Mouse (Mus musculus) intestine, embryonic 15.5 days (tissue): ENCODE results near the gene Tomm20. TPM values are rescaled to one million over a fixed set of nuclear protein-coding genes. Genes with fewer than 3 reads are reported as not detected.

Experiments
- ATAC-seq: fragments of 200-750 bp; cut with Nextera tagmentation; 2 replicates; pipeline ENCODE4 v1.8.0; 2017; ENCODE audit warnings: moderate TSS enrichment, moderate library complexity
- H3K27ac ChIP-seq: fragments of 300-500 bp; sonication (generic); 2 replicates; pipeline ENCODE4 v1.5.1; 2015; ENCODE audit warnings: mild to moderate bottlenecking, inconsistent platforms
- H3K27me3 ChIP-seq: fragments of 300-500 bp; sonication (generic); replicated peaks from 2 replicates; pipeline ENCODE4 v1.6.1; 2015; ENCODE audit warnings: inconsistent platforms
- H3K36me3 ChIP-seq: fragments of 300-500 bp; sonication (generic); 2 replicates; pipeline ENCODE4 v1.6.1; 2015; ENCODE audit warnings: inconsistent platforms
- H3K4me1 ChIP-seq: fragments of 300-500 bp; sonication (generic); replicated peaks from 2 replicates; pipeline ENCODE4 v1.6.1; 2015; ENCODE audit warnings: inconsistent platforms
- H3K4me2 ChIP-seq: fragments of 300-500 bp; sonication (generic); replicated peaks from 2 replicates; pipeline ENCODE4 v1.6.1; 2015; ENCODE audit warnings: mild to moderate bottlenecking, inconsistent platforms
- H3K4me3 ChIP-seq: fragments of 300-500 bp; sonication (generic); replicated peaks from 2 replicates; pipeline ENCODE4 v1.5.1; 2015; ENCODE audit warnings: inconsistent platforms
- H3K9ac ChIP-seq: fragments of 300-500 bp; sonication (generic); 2 replicates; pipeline ENCODE4 v1.6.1; 2015; ENCODE audit warnings: inconsistent platforms
- H3K9me3 ChIP-seq: fragments of 300-500 bp; sonication (generic); 2 replicates; pipeline ENCODE4 v1.6.1; 2016; ENCODE audit warnings: inconsistent platforms
- WGBS: fragments of 180-500 bp; shearing (Covaris S2); methylation state at CpG from one replicate; pipeline ENCODE4 v1.1.7; 2015; 5-methylcytosine and 5-hydroxymethylcytosine counted together
- polyA plus RNA-seq: library from polyadenylated mRNA; unstranded; fragments of >200 nt; fragmentation: Nextera tagmentation; extraction: Ambion mirVana; gene quantifications from 2 replicates; pipeline ENCODE4 v1.2.1, GENCODE M21; 2015

The Tomm20 gene
- polyA plus RNA-seq, 1 experiment from 2014 or later: 300 TPM

DNA sequence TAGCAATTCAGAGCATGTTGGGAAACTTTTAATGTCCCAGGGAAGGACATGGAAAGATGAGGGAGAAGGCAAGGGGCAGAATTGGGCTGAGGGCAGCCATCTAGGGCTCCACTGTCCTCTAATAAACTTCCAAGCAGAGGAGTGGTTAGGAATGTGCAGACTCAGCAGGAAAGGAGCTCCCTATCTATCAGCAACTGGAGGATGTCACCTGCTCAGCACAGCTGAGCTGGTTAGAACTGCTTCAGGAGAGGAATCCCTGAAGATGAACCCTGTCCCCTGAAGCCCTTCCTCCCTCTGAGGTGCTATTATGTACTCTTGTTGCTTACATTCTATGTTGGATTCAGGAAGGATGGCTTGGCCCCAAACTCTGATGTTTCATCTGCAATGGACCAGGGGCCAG, 17.6 kb downstream of the Tomm20 start:
- no peak for ATAC-seq
- no peak overlapping the region for H3K4me3 ChIP-seq

DNA sequence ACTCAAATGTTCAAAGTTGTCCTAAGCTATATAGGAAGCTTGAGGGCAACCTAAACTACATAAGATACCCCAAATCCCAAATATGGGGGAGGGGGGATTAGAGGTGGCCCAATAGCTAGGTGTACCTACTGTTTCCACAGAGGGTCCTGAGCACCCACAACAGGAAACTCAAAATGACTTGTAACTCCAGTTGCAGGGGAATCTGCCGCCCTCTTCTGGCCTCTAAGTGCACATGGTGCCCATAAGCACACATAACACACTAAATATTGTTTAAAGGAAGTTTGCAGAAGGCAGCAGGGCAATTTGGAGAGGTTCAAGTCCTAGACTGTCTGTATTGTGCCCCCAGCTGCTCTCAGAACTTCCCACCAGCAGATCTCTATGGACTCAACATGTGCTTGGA, 18.6 kb downstream of the Tomm20 start:
- Histone ChIP-seq H3K4me3 (no peak overlapping the region), H3K4me1 (peaks cover 9% of the 10 kb centered on the region; the same call in 1 of the 2 replicates), H3K4me2 (no peak overlapping the region), H3K27me3 (no peaks in the 10 kb centered on the region), H3K9ac (no peak overlapping the region), H3K9me3 (no peaks in the 10 kb centered on the region), H3K36me3 (peaks cover 7% of the 10 kb centered on the region; the same call in 1 of the 2 replicates), H3K27ac (no peak overlapping the region)
- no peak for ATAC-seq
- 39% methylated on average over 1 of the region's 1 CpGs for WGBS

More for the DNA sequence above, 17.6 kb downstream of the Tomm20 start:
- no peak overlapping the region for H3K9ac ChIP-seq
- peaks cover 14% of the 10 kb centered on the region for H3K36me3 ChIP-seq
- peaks cover 9% of the 10 kb centered on the region; the same call in 1 of the 2 replicates for H3K4me1 ChIP-seq
- H3K27ac ChIP-seq: no peak overlapping the region
- H3K4me2 ChIP-seq: no peak overlapping the region
- no peaks in the 10 kb centered on the region for H3K27me3 ChIP-seq
- no peaks in the 10 kb centered on the region for H3K9me3 ChIP-seq

DNA sequence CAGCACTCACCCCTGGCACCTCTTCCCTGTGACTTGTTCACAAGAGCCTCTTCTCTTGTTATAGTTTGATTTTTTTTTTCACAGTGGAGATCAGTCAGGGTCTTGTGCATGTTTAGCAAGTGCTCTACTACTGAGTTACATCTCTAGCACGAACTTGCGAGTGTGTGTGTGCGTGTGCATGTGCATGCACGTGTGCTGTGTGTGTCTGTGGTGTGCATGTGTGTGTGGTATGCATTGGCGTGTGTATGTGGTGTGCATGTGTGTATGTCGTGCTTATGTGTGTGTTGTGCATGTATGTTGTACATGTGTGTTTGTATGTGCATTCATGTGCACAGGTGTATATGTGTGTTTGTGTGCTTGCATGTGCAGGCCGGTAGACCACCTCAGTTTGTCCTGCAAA, 22.7 kb downstream of the Tomm20 start:
- H3K27ac ChIP-seq: peak overlapping the region; percentile 46; the same call in 1 of the 2 replicates
- no peak overlapping the region for H3K9ac ChIP-seq
- H3K27me3 ChIP-seq: no peaks in the 10 kb centered on the region
- H3K4me2 ChIP-seq: no peak overlapping the region
- H3K9me3 ChIP-seq: no peaks in the 10 kb centered on the region
- peaks cover 14% of the 10 kb centered on the region for H3K4me1 ChIP-seq
- no peak for ATAC-seq
- H3K36me3 ChIP-seq: 0 out of 2 replicates have a peak, but pooled peaks cover 1% of the 10 kb centered on the region
- no peak overlapping the region for H3K4me3 ChIP-seq
- WGBS: 92% methylated on average over 7 of the region's 7 CpGs

DNA sequence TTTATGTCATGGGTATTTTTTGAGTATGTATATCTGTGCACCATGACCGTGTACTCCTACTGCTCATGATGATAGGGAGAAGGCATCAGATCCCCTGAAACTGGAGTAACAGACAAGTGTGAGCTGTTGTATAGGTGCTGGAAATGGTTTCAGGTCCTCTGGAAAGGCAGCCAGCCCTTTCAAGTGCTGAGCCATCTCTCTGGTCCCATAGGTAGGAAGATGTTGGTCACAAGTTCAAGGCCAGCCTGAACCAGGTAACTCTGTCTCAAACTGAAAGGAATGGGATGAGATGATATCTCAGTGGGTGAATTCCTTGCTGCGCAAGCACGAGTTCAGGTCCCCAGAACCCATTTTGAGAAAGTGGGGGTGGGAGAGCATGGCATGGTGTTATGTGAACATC, 24.2 kb downstream of the Tomm20 start:
- peaks cover 14% of the 10 kb centered on the region for H3K4me1 ChIP-seq
- H3K27ac ChIP-seq: no peak overlapping the region
- no peaks in the 10 kb centered on the region for H3K36me3 ChIP-seq
- no peak overlapping the region for H3K9ac ChIP-seq
- no peaks in the 10 kb centered on the region for H3K27me3 ChIP-seq
- no peak overlapping the region for H3K4me2 ChIP-seq
- WGBS: 85% methylated on average over 3 of the region's 3 CpGs
- no peak for ATAC-seq
- no peak overlapping the region for H3K4me3 ChIP-seq
- H3K9me3 ChIP-seq: no peaks in the 10 kb centered on the region

DNA sequence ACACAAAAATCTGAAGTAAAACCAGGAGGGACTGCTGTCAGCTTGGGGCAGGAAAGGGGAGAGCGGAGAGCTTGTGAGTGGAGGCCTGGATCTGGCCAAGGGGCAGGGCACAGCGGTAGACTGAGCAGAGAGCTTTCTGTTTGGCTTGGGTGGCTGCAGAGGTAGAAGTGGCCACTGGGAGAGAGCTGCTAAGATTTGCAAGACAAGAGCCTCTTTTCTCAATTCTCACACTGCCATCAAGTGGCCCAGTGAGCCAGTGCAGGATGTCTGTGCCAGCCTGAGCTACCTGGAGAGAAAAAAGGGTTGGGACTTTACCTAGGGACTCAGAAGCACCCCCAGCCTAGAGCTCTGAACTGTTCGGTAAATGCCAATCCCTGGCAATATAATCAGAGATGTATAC, 24.8 kb downstream of the Tomm20 start:
- Histone ChIP-seq H3K4me3 (no peak overlapping the region), H3K9me3 (no peaks in the 10 kb centered on the region), H3K27me3 (no peaks in the 10 kb centered on the region), H3K4me2 (no peak overlapping the region), H3K36me3 (no peaks in the 10 kb centered on the region), H3K27ac (0 out of 2 replicates have a peak overlapping the region, but pooled peaks have one; percentile 18), H3K4me1 (peaks cover 14% of the 10 kb centered on the region), H3K9ac (no peak overlapping the region)
- 17% methylated on average over 3 of the region's 3 CpGs for WGBS
- peak; percentile 67 for ATAC-seq

DNA sequence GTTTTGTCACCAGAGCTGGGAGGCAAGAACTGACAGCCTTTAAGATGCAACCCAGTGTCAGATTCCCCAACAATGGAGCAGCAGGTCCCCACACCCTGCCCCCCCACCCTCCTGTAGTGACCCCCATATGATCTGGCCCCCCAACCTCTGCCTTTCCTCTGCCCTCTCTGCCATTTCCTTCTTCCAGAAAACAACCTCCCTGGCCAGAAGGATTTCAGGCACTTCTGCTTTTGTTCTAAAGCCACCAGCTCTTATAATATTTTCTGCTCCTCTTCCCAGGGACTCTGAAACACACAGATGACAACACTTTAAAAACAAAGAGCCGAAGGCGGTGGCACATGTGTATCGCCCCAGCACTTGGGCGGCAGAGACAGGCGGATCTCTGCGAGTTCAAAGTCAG, 25.3 kb downstream of the Tomm20 start:
- WGBS: 74% methylated on average over 6 of the region's 6 CpGs

DNA sequence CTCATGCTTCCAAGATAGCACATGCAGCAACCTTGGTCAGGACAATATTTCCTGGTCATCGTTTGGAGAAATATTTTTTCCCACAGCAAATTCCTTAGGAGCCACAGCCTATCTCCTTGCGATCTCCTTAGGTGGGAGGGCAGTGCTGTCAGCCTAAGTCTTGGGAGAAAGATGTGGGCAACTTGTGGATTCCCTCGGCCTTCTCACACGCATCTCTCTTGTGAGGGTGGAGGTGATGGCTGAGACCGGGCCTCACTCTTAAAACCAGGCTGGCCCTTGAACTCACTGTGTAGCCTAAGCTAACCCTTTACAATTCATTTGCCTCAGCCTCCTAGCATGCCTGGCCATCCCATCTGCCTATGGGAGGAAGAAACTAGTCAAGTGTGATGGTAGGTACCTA, 25.9 kb downstream of the Tomm20 start:
- H3K4me3 ChIP-seq: no peak overlapping the region
- H3K27me3 ChIP-seq: no peaks in the 10 kb centered on the region
- H3K27ac ChIP-seq: no peak overlapping the region
- no peak for ATAC-seq
- no peaks in the 10 kb centered on the region for H3K9me3 ChIP-seq
- no peak overlapping the region for H3K4me2 ChIP-seq
- H3K4me1 ChIP-seq: peaks cover 14% of the 10 kb centered on the region
- no peaks in the 10 kb centered on the region for H3K36me3 ChIP-seq
- no peak overlapping the region for H3K9ac ChIP-seq
- WGBS: 75% methylated on average over 5 of the region's 5 CpGs

More for the DNA sequence above, 25.3 kb downstream of the Tomm20 start:
- H3K4me2 ChIP-seq: no peak overlapping the region
- peaks cover 14% of the 10 kb centered on the region for H3K4me1 ChIP-seq
- no peak overlapping the region for H3K9ac ChIP-seq
- no peaks in the 10 kb centered on the region for H3K27me3 ChIP-seq
- no peaks in the 10 kb centered on the region for H3K36me3 ChIP-seq
- no peak overlapping the region for H3K4me3 ChIP-seq
- H3K27ac ChIP-seq: 0 out of 2 replicates have a peak overlapping the region, but pooled peaks have one; percentile 18
- no peak for ATAC-seq
- H3K9me3 ChIP-seq: no peaks in the 10 kb centered on the region

DNA sequence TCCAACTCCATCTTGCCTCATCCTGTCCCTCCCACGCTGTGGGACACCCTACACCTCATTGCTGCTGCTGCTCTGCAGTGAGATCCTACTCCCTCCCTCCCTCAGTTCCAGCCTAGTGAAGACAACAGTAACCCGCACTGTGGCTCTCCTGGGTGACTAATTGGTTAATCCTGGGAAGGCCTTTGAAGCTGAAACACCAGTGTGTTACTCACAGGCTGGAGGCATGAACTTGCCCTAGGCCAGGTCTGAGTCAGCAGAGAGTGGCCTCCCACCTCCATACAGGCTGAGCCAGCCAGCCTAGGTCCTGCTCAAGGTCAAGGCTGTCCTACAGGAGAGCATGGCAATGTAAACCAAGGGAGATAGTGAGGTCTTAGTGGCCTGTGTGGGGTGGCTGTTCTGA, 26.4 kb downstream of the Tomm20 start:
- H3K9ac ChIP-seq: no peak overlapping the region
- H3K27me3 ChIP-seq: no peaks in the 10 kb centered on the region
- peaks cover 11% of the 10 kb centered on the region for H3K4me1 ChIP-seq
- 0 out of 2 replicates have a peak overlapping the region, but pooled peaks have one; percentile 0 for H3K27ac ChIP-seq
- no peaks in the 10 kb centered on the region for H3K9me3 ChIP-seq
- no peak overlapping the region for H3K4me2 ChIP-seq
- no peak overlapping the region for H3K4me3 ChIP-seq
- 65% methylated on average over 2 of the region's 2 CpGs for WGBS
- ATAC-seq: peak; percentile 30
- no peaks in the 10 kb centered on the region for H3K36me3 ChIP-seq

DNA sequence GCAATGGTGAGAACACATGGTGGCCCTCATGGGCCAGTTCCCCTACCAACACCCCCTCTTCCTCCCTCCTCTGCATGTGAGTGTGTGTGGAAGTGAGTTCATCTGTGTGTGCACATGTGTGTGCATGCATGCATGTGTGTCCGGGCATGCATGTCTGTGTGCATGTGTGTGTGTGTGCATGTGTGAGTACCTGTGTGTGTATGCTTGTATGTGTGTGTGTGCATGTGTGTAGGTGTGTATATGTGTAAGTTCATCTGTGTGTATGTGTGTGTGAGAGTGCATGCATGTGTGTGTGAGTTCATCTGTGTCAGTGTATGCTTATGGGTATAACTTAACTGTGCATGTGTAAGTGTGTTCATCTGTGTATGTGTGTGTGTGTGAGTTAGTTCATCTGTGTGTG, 27.3 kb downstream of the Tomm20 start:
- no peak for ATAC-seq
- Histone ChIP-seq H3K27ac (no peak overlapping the region), H3K4me1 (peaks cover 14% of the 10 kb centered on the region), H3K27me3 (no peaks in the 10 kb centered on the region), H3K4me2 (no peak overlapping the region), H3K9me3 (no peaks in the 10 kb centered on the region), H3K9ac (no peak overlapping the region), H3K36me3 (no peaks in the 10 kb centered on the region), H3K4me3 (no peak overlapping the region)
- 100% methylated on average over 1 of the region's 1 CpGs for WGBS

DNA sequence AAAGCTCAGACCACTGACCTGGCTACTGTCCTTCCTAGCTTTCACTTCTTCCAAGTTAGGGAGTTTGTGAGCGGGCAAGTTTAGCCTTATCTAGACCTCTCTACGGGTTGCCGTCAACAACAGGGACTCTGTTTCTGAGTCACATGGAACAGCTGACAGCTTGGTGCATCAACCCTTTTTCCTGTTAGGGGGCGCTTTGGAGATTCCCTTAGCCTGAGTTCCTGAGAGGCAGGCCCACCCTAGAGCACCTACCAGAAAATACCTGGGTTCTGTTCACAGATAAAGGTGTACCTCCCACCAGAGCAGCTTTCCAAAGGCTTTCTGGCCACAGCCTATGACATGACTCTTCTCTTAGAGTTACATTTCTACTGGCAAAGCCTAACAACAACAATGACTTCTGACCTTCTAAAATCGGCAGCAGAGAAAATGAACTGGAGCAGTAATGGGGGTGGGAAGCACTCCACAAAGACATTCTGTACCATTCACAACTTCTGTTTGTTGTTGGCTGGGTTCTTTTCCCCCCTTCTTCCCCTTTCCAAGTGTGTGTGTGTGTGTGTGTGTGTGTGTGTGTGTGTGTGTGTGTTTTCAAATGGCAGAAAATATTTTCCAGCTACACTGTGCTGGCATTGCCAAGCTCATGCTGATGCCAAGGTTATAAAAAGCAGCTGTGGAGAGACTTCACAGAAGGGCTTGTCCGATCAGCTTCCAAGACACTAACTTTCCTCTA, 28.3 kb downstream of the Tomm20 start:
- ATAC-seq: no peak
- Histone ChIP-seq H3K4me1 (peaks cover 14% of the 10 kb centered on the region), H3K27me3 (no peaks in the 10 kb centered on the region), H3K36me3 (no peaks in the 10 kb centered on the region), H3K9me3 (no peaks in the 10 kb centered on the region), H3K9ac (no peak overlapping the region), H3K4me3 (no peak overlapping the region), H3K27ac (no peak overlapping the region), H3K4me2 (no peak overlapping the region)
- WGBS: 46% methylated on average over 6 of the region's 6 CpGs

DNA sequence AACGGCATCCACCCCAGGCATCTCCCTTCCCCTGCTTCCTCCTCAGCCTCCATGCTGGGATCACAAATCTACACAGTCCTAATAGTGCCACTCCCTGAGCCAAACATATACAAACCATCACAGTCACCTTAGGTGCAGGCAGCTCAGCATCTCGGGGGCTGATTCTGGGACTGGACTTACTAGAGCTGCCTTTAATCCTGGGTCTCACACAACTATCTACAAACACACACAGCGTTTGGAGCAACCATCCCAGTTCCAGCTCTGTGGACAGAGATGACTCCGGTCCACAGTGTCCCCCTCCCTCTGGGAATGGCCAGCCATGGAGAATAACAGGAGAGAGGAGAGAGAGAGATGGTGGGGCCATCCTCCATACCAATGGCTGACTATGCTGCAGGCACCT, 29.0 kb downstream of the Tomm20 start:
- no peak for ATAC-seq
- H3K9me3 ChIP-seq: no peaks in the 10 kb centered on the region
- no peaks in the 10 kb centered on the region for H3K27me3 ChIP-seq
- 78% methylated on average over 4 of the region's 4 CpGs for WGBS
- no peak overlapping the region for H3K9ac ChIP-seq
- no peak overlapping the region for H3K4me2 ChIP-seq
- H3K36me3 ChIP-seq: no peaks in the 10 kb centered on the region
- no peak overlapping the region for H3K27ac ChIP-seq
- no peak overlapping the region for H3K4me3 ChIP-seq
- peaks cover 14% of the 10 kb centered on the region for H3K4me1 ChIP-seq

DNA sequence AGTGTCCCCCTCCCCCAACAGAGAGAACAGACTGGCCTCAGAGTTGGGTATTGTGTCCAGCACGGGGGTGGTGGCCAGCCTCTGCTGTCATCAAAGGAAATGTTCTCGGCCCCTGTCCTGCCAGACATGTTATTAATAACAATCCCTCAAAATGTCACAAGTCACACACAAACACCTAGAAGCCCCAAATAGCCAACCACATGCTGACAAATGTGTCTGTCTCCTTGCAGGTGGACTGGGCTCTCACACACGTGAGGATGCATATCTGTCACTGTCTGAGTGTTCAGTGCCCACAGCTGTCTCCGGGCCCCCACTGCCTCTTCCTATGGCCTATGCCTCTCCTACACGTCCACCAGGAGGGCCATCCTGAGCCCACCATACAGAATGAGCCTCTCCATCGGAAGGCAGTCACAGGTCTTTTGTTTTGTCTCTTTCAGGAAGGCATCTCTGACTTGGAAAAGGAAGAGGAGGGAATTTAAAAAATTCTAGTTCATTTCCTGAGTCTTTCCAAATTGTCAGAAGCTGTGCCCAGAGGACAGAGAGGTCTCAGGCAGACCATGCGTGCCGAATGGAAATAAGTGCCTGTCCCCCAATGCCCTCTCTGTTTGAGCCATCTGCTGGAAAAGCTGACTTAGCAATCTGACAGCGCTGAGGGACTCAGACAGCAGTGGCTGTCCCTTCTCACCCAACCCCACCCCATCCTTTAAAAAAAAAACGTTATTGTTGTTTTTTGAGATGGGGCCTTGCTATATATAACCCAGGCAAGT, 30.9 kb downstream of the Tomm20 start:
- ATAC-seq: no peak
- Histone ChIP-seq H3K9ac (no peak overlapping the region), H3K4me3 (no peak overlapping the region), H3K27ac (no peak overlapping the region), H3K36me3 (no peaks in the 10 kb centered on the region), H3K27me3 (no peaks in the 10 kb centered on the region), H3K4me2 (no peak overlapping the region), H3K9me3 (no peaks in the 10 kb centered on the region), H3K4me1 (peaks cover 14% of the 10 kb centered on the region)
- WGBS: 48% methylated on average over 10 of the region's 10 CpGs
